Mouse (Mus musculus) lung, postnatal 0 days (tissue): ENCODE data around the gene Hmcn1. TPM values are rescaled to one million over a fixed set of nuclear protein-coding genes. Genes with fewer than 3 reads are reported as not detected.

Experiments
- ATAC-seq: fragments of 200-750 bp; cut with Nextera tagmentation; 2 replicates; pipeline ENCODE4 v1.8.0; 2017; ENCODE audit warnings: moderate library complexity
- DNase-seq: peaks from one replicate; pipeline ENCODE4 v3.0.0-alpha.2; 2016; ENCODE audit warnings: low spot score
- H3K27ac ChIP-seq: fragments of 300-500 bp; sonication (generic); 2 replicates; pipeline ENCODE4 v1.5.1; 2014; ENCODE audit warnings: antibody characterized with exemption, mild to moderate bottlenecking, low read length, mixed read lengths
- H3K27me3 ChIP-seq: fragments of 300-500 bp; sonication (generic); replicated peaks from 2 replicates; pipeline ENCODE4 v1.6.1; 2014; ENCODE audit warnings: low read length, mixed read lengths; ENCODE audit not compliant: insufficient read depth
- H3K36me3 ChIP-seq: fragments of 300-500 bp; sonication (generic); 2 replicates; pipeline ENCODE4 v1.6.1; 2014; ENCODE audit warnings: low read length, mixed read lengths; ENCODE audit not compliant: insufficient read depth
- H3K4me1 ChIP-seq: fragments of 300-500 bp; sonication (generic); 2 replicates; pipeline ENCODE4 v1.6.1; 2014; ENCODE audit warnings: antibody characterized with exemption, low read depth, low read length, mixed read lengths; ENCODE audit not compliant: insufficient read depth
- H3K4me2 ChIP-seq: fragments of 300-500 bp; sonication (generic); replicated peaks from 2 replicates; pipeline ENCODE4 v1.6.1; 2014; ENCODE audit warnings: low read depth, mild to moderate bottlenecking, low read length, moderate library complexity, mixed read lengths
- H3K4me3 ChIP-seq: fragments of 300-500 bp; sonication (generic); 2 replicates; pipeline ENCODE4 v1.5.1; 2014; ENCODE audit warnings: low read depth, low read length
- H3K9ac ChIP-seq: fragments of 300-500 bp; sonication (generic); replicated peaks from 2 replicates; pipeline ENCODE4 v1.6.1; 2014; ENCODE audit warnings: low read depth, mild to moderate bottlenecking
- H3K9me3 ChIP-seq: fragments of 300-500 bp; sonication (generic); 2 replicates; pipeline ENCODE4 v1.6.1; 2016; ENCODE audit warnings: low read length, mixed read lengths
- CTCF ChIP-seq: IDR thresholded peaks from 2 replicates; pipeline ENCODE4 v1.5.1; 2016; ENCODE audit warnings: antibody characterized with exemption, mild to moderate bottlenecking
- EP300 ChIP-seq: IDR thresholded peaks from 2 replicates; pipeline ENCODE4 v1.6.1; 2016; ENCODE audit warnings: antibody characterized with exemption, mild to moderate bottlenecking, control low read depth
- WGBS: fragments of 180-500 bp; shearing (Covaris S2); extraction: QIAGEN DNeasy Blood & Tissue Kit; methylation state at CpG from one replicate; pipeline ENCODE4 v1.1.7; 2014; 5-methylcytosine and 5-hydroxymethylcytosine counted together
- polyA plus RNA-seq: library from polyadenylated mRNA; unstranded; fragments of >200 nt; fragmentation: Nextera tagmentation; extraction: Ambion mirVana; gene quantifications from 2 replicates; pipeline ENCODE4 v1.2.1, GENCODE M21; 2015

Hmcn1 gene
- polyA plus RNA-seq, 1 experiment from 2014 or later: 24.7 TPM

- TF ChIP-seq CTCF: no peak
- TF ChIP-seq EP300: 0 out of 2 replicates have a peak, but pooled peaks have one; percentile 32
- peak overlapping the region; percentile 52 for H3K27ac ChIP-seq
- no peak overlapping the region for H3K4me2 ChIP-seq
These were observed 114.8 kb downstream of the Hmcn1 start for GRCm38 (mm10) chr1:150878421-150878820.

GRCm38 (mm10) chr1:150877920-150878319 lies 115.3 kb downstream of the Hmcn1 start:
- peak; percentile 65 for ATAC-seq
- peak overlapping the region; percentile 52 for H3K27ac ChIP-seq
- WGBS: 24% methylated on average over 4 of the region's 4 CpGs

More at GRCm38 (mm10) chr1:150878421-150878820, 114.8 kb downstream of the Hmcn1 start:
- peaks cover 3% of the 10 kb centered on the region; the same call in 1 of the 2 replicates for H3K4me1 ChIP-seq
- no peaks in the 10 kb centered on the region for H3K36me3 ChIP-seq
- DNase-seq: peak; percentile 80
- H3K27me3 ChIP-seq: no peaks in the 10 kb centered on the region
- H3K9ac ChIP-seq: no peak overlapping the region
- peak; percentile 78 for ATAC-seq
- no peak overlapping the region for H3K4me3 ChIP-seq
- no peaks in the 10 kb centered on the region for H3K9me3 ChIP-seq
- WGBS: 26% methylated on average over 7 of the region's 7 CpGs

GRCm38 (mm10) chr1:150874025-150874424 lies 119.2 kb downstream of the Hmcn1 start:
- no peak overlapping the region for H3K9ac ChIP-seq
- H3K36me3 ChIP-seq: no peaks in the 10 kb centered on the region
- no peak for DNase-seq
- no peak overlapping the region for H3K27ac ChIP-seq
- no peak for TF ChIP-seq CTCF
- TF ChIP-seq EP300: no peak
- no peaks in the 10 kb centered on the region for H3K27me3 ChIP-seq
- no peak overlapping the region for H3K4me3 ChIP-seq
- H3K4me2 ChIP-seq: no peak overlapping the region
- H3K4me1 ChIP-seq: peaks cover 3% of the 10 kb centered on the region; the same call in 1 of the 2 replicates
- ATAC-seq: no peak
- 82% methylated on average over 5 of the region's 5 CpGs for WGBS
- H3K9me3 ChIP-seq: no peaks in the 10 kb centered on the region

More at GRCm38 (mm10) chr1:150877920-150878319, 115.3 kb downstream of the Hmcn1 start:
- Histone ChIP-seq H3K9ac (no peak overlapping the region), H3K36me3 (no peaks in the 10 kb centered on the region), H3K4me1 (peaks cover 3% of the 10 kb centered on the region; the same call in 1 of the 2 replicates), H3K4me3 (no peak overlapping the region), H3K27me3 (no peaks in the 10 kb centered on the region), H3K4me2 (no peak overlapping the region), H3K9me3 (no peaks in the 10 kb centered on the region)
- DNase-seq: peak; percentile 59
- peak; percentile 56; the same call in 1 of the 2 replicates for TF ChIP-seq EP300
- no peak for TF ChIP-seq CTCF

- no peaks in the 10 kb centered on the region for H3K9me3 ChIP-seq
- no peak overlapping the region for H3K4me2 ChIP-seq
- peak; percentile 68 for DNase-seq
- WGBS: 30% methylated on average over 6 of the region's 6 CpGs
- no peaks in the 10 kb centered on the region for H3K36me3 ChIP-seq
- H3K9ac ChIP-seq: no peak overlapping the region
- ATAC-seq: peak; percentile 85
- H3K4me1 ChIP-seq: peaks cover 3% of the 10 kb centered on the region; the same call in 1 of the 2 replicates
- peak overlapping the region; percentile 32; the same call in 1 of the 2 replicates for H3K27ac ChIP-seq
- H3K4me3 ChIP-seq: no peak overlapping the region
- TF ChIP-seq CTCF (peak; percentile 25), EP300 (peak; percentile 76)
- H3K27me3 ChIP-seq: no peaks in the 10 kb centered on the region
These were observed 120.0 kb downstream of the Hmcn1 start for GRCm38 (mm10) chr1:150873231-150873630.

DNA sequence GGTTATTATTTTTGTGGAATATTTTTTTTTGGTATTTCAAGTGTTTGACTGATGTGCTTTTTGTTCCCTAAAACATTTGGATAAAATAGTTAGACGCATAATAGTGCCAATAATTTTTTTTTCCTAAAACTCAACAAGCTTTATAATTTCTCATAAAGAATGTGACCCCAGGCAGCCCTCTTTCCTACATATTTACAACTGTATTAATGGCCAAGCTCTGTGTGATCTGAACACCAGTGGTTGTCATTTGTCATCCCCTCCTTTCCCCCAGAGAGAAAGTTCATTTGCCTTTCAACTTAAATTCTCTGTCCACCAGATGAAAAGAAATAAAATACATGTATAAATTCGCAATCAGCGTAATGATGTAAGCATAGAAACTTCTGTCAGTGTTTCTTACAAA lies 121.1 kb downstream of the Hmcn1 start:
- Histone ChIP-seq H3K4me2 (no peak overlapping the region), H3K9ac (no peak overlapping the region), H3K4me1 (peaks cover 3% of the 10 kb centered on the region; the same call in 1 of the 2 replicates), H3K4me3 (no peak overlapping the region), H3K36me3 (no peaks in the 10 kb centered on the region), H3K27me3 (no peaks in the 10 kb centered on the region), H3K9me3 (no peaks in the 10 kb centered on the region), H3K27ac (0 out of 2 replicates have a peak overlapping the region, but pooled peaks have one; percentile 51)
- ATAC-seq: no peak
- WGBS: 58% methylated on average over 3 of the region's 3 CpGs
- DNase-seq: no peak
- TF ChIP-seq EP300 (no peak), CTCF (no peak)

DNA sequence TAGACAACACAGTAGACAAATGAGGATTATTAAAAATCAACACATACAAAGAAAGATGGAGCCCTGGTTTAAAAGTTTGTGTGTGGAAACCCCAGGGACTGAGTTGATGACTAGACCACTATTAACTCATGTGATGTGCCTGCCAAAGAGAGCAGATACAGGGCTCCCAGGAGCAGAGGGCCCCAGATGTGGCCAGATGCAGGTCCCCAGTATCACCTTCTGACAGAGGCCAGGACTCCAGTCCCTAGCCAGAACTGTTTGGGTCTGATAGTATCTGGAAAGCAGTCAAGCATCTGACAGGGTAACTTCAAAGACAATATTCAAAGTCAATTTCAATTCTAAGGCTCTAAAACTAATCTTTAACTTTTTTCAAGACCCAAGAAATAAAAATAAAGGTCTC lies 124.0 kb downstream of the Hmcn1 start:
- no peaks in the 10 kb centered on the region for H3K9me3 ChIP-seq
- no peak for DNase-seq
- TF ChIP-seq EP300 (no peak), CTCF (no peak)
- H3K9ac ChIP-seq: no peak overlapping the region
- no peak overlapping the region for H3K27ac ChIP-seq
- no peaks in the 10 kb centered on the region; the same call in 1 of the 2 replicates for H3K4me1 ChIP-seq
- H3K36me3 ChIP-seq: no peaks in the 10 kb centered on the region
- H3K4me2 ChIP-seq: no peak overlapping the region
- ATAC-seq: no peak
- no peaks in the 10 kb centered on the region for H3K27me3 ChIP-seq
- H3K4me3 ChIP-seq: no peak overlapping the region
